Mouse (Mus musculus) G1E (cell line): ENCODE measurements around the gene Cyp4a31. TPM values are rescaled to one million over a fixed set of nuclear protein-coding genes. Genes with fewer than 3 reads are reported as not detected.
"Not testable (repeated sequence)": the region's sequence is repeated elsewhere in the genome, so short reads cannot be mapped to it uniquely, and the experiment has no call there.

ENCODE experiments used
- ATAC-seq: 2 replicates; pipeline ENCODE4 v1.8.0; 2016; ENCODE audit warnings: mild to moderate bottlenecking; ENCODE audit not compliant: insufficient number of reproducible peaks, poor library complexity, low FRiP score, severe bottlenecking; ENCODE audit errors: extremely low read depth
- DNase-seq: peaks from one replicate; pipeline ENCODE4 v3.0.0; 2012; ENCODE audit warnings: low spot score
- H3K27me3 ChIP-seq: 2 replicates; pipeline ENCODE4 v1.6.1; 2012; ENCODE audit warnings: mild to moderate bottlenecking, low read length, inconsistent platforms; ENCODE audit not compliant: insufficient read depth
- H3K36me3 ChIP-seq: replicated peaks from 2 replicates; pipeline ENCODE3; 2012; ENCODE audit warnings: mild to moderate bottlenecking, inconsistent platforms
- H3K4me1 ChIP-seq: 2 replicates; pipeline ENCODE4 v1.6.1; 2012; ENCODE audit warnings: low read depth, low read length, inconsistent platforms, mixed read lengths; ENCODE audit not compliant: insufficient read depth
- H3K4me3 ChIP-seq: 2 replicates; pipeline ENCODE4 v1.5.1; 2012; ENCODE audit warnings: low read depth, mild to moderate bottlenecking, inconsistent platforms, low read length, moderate library complexity, mixed read lengths
- H3K9me3 ChIP-seq: replicated peaks from 2 replicates; pipeline ENCODE4 v1.6.1; 2012; ENCODE audit warnings: inconsistent platforms
- CTCF ChIP-seq: IDR thresholded peaks from 2 replicates; pipeline ENCODE4 v1.5.1; 2012; ENCODE audit warnings: low read depth, low read length, inconsistent platforms, mixed read lengths
- GATA1 ChIP-seq: IDR thresholded peaks from 2 replicates; pipeline ENCODE4 v1.6.1; 2012; ENCODE audit warnings: borderline replicate concordance, low read length, inconsistent platforms, mixed read lengths
- GATA2 ChIP-seq: IDR thresholded peaks from 2 replicates; pipeline ENCODE4 v1.6.1; 2012; ENCODE audit warnings: low read depth, low read length, inconsistent platforms, borderline replicate concordance
- POLR2AphosphoS5 ChIP-seq: IDR thresholded peaks from 2 replicates; pipeline ENCODE4 v1.6.1; 2012; ENCODE audit warnings: low read depth, low read length, inconsistent platforms; ENCODE audit not compliant: insufficient replicate concordance
- TAL1 ChIP-seq: conservative IDR thresholded peaks from 2 replicates; pipeline ENCODE4 v1.6.1; 2012; ENCODE audit warnings: low read depth, low read length, inconsistent platforms, mixed read lengths
- polyA plus RNA-seq: library from polyadenylated mRNA; stranded (reverse); fragments of >175 nt; gene quantifications from 2 replicates; pipeline ENCODE4 v1.2.3, GENCODE M21; 2012
- total RNA-seq, 2 experiments: library from RNA; stranded (forward) in 1 of 2; stranded (reverse) in 1 of 2; fragments of 200-1000 nt in 1 of 2; fragments of >200 nt in 1 of 2; fragmentation: Nextera tagmentation in 1 of 2; gene quantifications; 2 replicates each; pipeline ENCODE4 v1.2.3; 2014 to 2017

Gene Cyp4a31
- total and polyA plus RNA-seq, 3 experiments, result not detected

GRCm38 (mm10) chr4:115583036-115583435, 19.6 kb downstream of the Cyp4a31 start:
- Histone ChIP-seq H3K36me3 (no peaks in the 10 kb centered on the region), H3K4me1 (no peaks in the 10 kb centered on the region), H3K4me3 (no peak overlapping the region), H3K27me3 (no peaks in the 10 kb centered on the region), H3K9me3 (no peaks in the 10 kb centered on the region)
- DNase-seq (no peak), ATAC-seq (peak; percentile 54)
- TF ChIP-seq GATA1 (no peak), POLR2AphosphoS5 (no peak), CTCF (no peak), TAL1 (peak; percentile 19; the same call in 1 of the 2 replicates)

- ATAC-seq (no peak), DNase-seq (no peak)
- Histone ChIP-seq H3K4me1 (no peaks in the 10 kb centered on the region), H3K27me3 (no peaks in the 10 kb centered on the region), H3K36me3 (no peaks in the 10 kb centered on the region), H3K4me3 (no peak overlapping the region), H3K9me3 (no peaks in the 10 kb centered on the region)
- TF ChIP-seq POLR2AphosphoS5 (no peak), TAL1 (no peak), GATA1 (no peak), GATA2 (no peak), CTCF (no peak)
Measured at GRCm38 (mm10) chr4:115596357-115596756, 32.9 kb downstream of the Cyp4a31 start.

- no peaks in the 10 kb centered on the region for H3K27me3 ChIP-seq
- no peaks in the 10 kb centered on the region for H3K9me3 ChIP-seq
- H3K4me3 ChIP-seq, result no peak overlapping the region
- H3K36me3 ChIP-seq, result no peaks in the 10 kb centered on the region
- no peak for TF ChIP-seq TAL1
- TF ChIP-seq GATA1, result no peak
- no peak for TF ChIP-seq GATA2
- TF ChIP-seq POLR2AphosphoS5, result no peak
- no peak for TF ChIP-seq CTCF
- DNase-seq (no peak), ATAC-seq (no peak)
- H3K4me1 ChIP-seq, result no peaks in the 10 kb centered on the region
Measured at GRCm38 (mm10) chr4:115596824-115597336, 33.4 kb downstream of the Cyp4a31 start.

GRCm38 (mm10) chr4:115600611-115601010, 37.2 kb downstream of the Cyp4a31 start, which contains the start of gene Cyp4a32:
Gene Cyp4a32 (plus strand): TSS chr4:115600969.
- H3K9me3 ChIP-seq, H3K27me3 ChIP-seq, H3K4me3 ChIP-seq, H3K4me1 ChIP-seq, H3K36me3 ChIP-seq, ATAC-seq, DNase-seq: not testable (repeated sequence)

GRCm38 (mm10) chr4:115614005-115614404, 50.6 kb downstream of the Cyp4a31 start:
- Histone ChIP-seq H3K9me3 (no peaks in the 10 kb centered on the region), H3K4me1 (no peaks in the 10 kb centered on the region), H3K36me3 (no peaks in the 10 kb centered on the region), H3K4me3 (no peak overlapping the region), H3K27me3 (no peaks in the 10 kb centered on the region)
- no peak for ATAC-seq
- no peak for TF ChIP-seq POLR2AphosphoS5
- TF ChIP-seq GATA1, result no peak
- no peak for TF ChIP-seq GATA2
- TF ChIP-seq CTCF, result no peak
- TF ChIP-seq TAL1, result no peak
- DNase-seq, result no peak

- H3K4me1 ChIP-seq, H3K36me3 ChIP-seq, H3K27me3 ChIP-seq, ATAC-seq, H3K9me3 ChIP-seq, H3K4me3 ChIP-seq, DNase-seq: not testable (repeated sequence)
Measured at GRCm38 (mm10) chr4:115625560-115625959, 62.1 kb downstream of the Cyp4a31 start.

Other genes with a start within 250 kb of the Cyp4a31 start
- gene Cyp4a12b, start 152.0 kb upstream of the Cyp4a31 start, total RNA-seq (2014; fragmentation: Nextera tagmentation), result not detected in 2 replicates
- 0.05 TPM in 1 of 2 replicates, not detected in the other for gene Cyp4a12b, start 152.0 kb upstream of the Cyp4a31 start, total RNA-seq (2017)
- not detected in 2 replicates for gene Cyp4a12b, start 152.0 kb upstream of the Cyp4a31 start, polyA plus RNA-seq
- gene Cyp4a30b, start 111.0 kb upstream of the Cyp4a31 start, total RNA-seq (2014; fragmentation: Nextera tagmentation), result not detected in 2 replicates
- gene Cyp4a30b, start 111.0 kb upstream of the Cyp4a31 start, total RNA-seq (2017), result not detected in 2 replicates
- not detected in 2 replicates for gene Cyp4a30b, start 111.0 kb upstream of the Cyp4a31 start, polyA plus RNA-seq
- gene Cyp4a14, start 67.5 kb upstream of the Cyp4a31 start, total RNA-seq (2014; fragmentation: Nextera tagmentation), result not detected in 2 replicates
- gene Cyp4a14, start 67.5 kb upstream of the Cyp4a31 start, total RNA-seq (2017), result not detected in 2 replicates
- not detected in 2 replicates for gene Cyp4a14, start 67.5 kb upstream of the Cyp4a31 start, polyA plus RNA-seq
- not detected in 2 replicates for gene Cyp4a10, start 45.4 kb upstream of the Cyp4a31 start, total RNA-seq (2014; fragmentation: Nextera tagmentation)
- gene Cyp4a10, start 45.4 kb upstream of the Cyp4a31 start, total RNA-seq (2017), result 0.16 TPM in 1 of 2 replicates, not detected in the other
- gene Cyp4a10, start 45.4 kb upstream of the Cyp4a31 start, polyA plus RNA-seq, result not detected in 2 replicates
- not detected in 2 replicates for gene Cyp4a32, start 37.3 kb downstream of the Cyp4a31 start, total RNA-seq (2014; fragmentation: Nextera tagmentation)
- 0.22 TPM in 1 of 2 replicates, not detected in the other for gene Cyp4a32, start 37.3 kb downstream of the Cyp4a31 start, total RNA-seq (2017)
- not detected in 2 replicates for gene Cyp4a32, start 37.3 kb downstream of the Cyp4a31 start, polyA plus RNA-seq
- gene Cyp4b1, start 84.1 kb downstream of the Cyp4a31 start, total RNA-seq (2014; fragmentation: Nextera tagmentation), result not detected in 2 replicates
- not detected in 2 replicates for gene Cyp4b1, start 84.1 kb downstream of the Cyp4a31 start, total RNA-seq (2017)
- not detected in 2 replicates for gene Cyp4b1, start 84.1 kb downstream of the Cyp4a31 start, polyA plus RNA-seq
- gene Efcab14, start 174.1 kb downstream of the Cyp4a31 start, total RNA-seq (2014; fragmentation: Nextera tagmentation), result 113 and 146 TPM in 2 replicates
- gene Efcab14, start 174.1 kb downstream of the Cyp4a31 start, total RNA-seq (2017), result 27.2 and 32.8 TPM in 2 replicates
- 14.2 and 18.6 TPM in 2 replicates for gene Efcab14, start 174.1 kb downstream of the Cyp4a31 start, polyA plus RNA-seq
- gene Tex38, start 217.4 kb downstream of the Cyp4a31 start, total RNA-seq (2014; fragmentation: Nextera tagmentation), result not detected in 2 replicates
- gene Tex38, start 217.4 kb downstream of the Cyp4a31 start, total RNA-seq (2017), result 0.23 TPM in 1 of 2 replicates, not detected in the other
- gene Tex38, start 217.4 kb downstream of the Cyp4a31 start, polyA plus RNA-seq, result not detected in 2 replicates
- gene Atpaf1, start 221.2 kb downstream of the Cyp4a31 start, total RNA-seq (2014; fragmentation: Nextera tagmentation), result 26.9 and 32.3 TPM in 2 replicates
- 10.4 and 13.5 TPM in 2 replicates for gene Atpaf1, start 221.2 kb downstream of the Cyp4a31 start, total RNA-seq (2017)
- gene Atpaf1, start 221.2 kb downstream of the Cyp4a31 start, polyA plus RNA-seq, result 11.1 and 13.3 TPM in 2 replicates